Mouse (Mus musculus) embryonic facial prominence, embryonic 15.5 days (tissue): ENCODE measurements at regions not wholly inside any gene's neighbourhood (a gene's known extent, or its start where the extent isn't known, plus 50 kb on each side); places are given as distances from the start of the nearest gene placed in this dataset.

Source experiments
- ATAC-seq: fragments of 200-750 bp; cut with Nextera tagmentation; 2 replicates; pipeline ENCODE4 v1.8.0; 2017; ENCODE audit warnings: low read depth, moderate TSS enrichment; ENCODE audit not compliant: insufficient number of reproducible peaks, low FRiP score, low TSS enrichment
- H3K27ac ChIP-seq: fragments of 300-500 bp; sonication (generic); replicated peaks from 2 replicates; pipeline ENCODE4 v1.5.1; 2015; ENCODE audit warnings: mild to moderate bottlenecking, inconsistent platforms
- H3K27me3 ChIP-seq: fragments of 300-500 bp; sonication (generic); 2 replicates; pipeline ENCODE4 v1.6.1; 2015; ENCODE audit warnings: inconsistent platforms
- H3K36me3 ChIP-seq: fragments of 300-500 bp; sonication (generic); 2 replicates; pipeline ENCODE4 v1.6.1; 2015; ENCODE audit warnings: mild to moderate bottlenecking, inconsistent platforms
- H3K4me1 ChIP-seq: fragments of 300-500 bp; sonication (generic); 2 replicates; pipeline ENCODE4 v1.6.1; 2015; ENCODE audit warnings: inconsistent platforms
- H3K4me2 ChIP-seq: fragments of 300-500 bp; sonication (generic); replicated peaks from 2 replicates; pipeline ENCODE4 v1.6.1; 2015; ENCODE audit warnings: mild to moderate bottlenecking, inconsistent platforms
- H3K4me3 ChIP-seq: fragments of 300-500 bp; sonication (generic); replicated peaks from 2 replicates; pipeline ENCODE4 v1.5.1; 2015; ENCODE audit warnings: mild to moderate bottlenecking, inconsistent platforms
- H3K9ac ChIP-seq: fragments of 300-500 bp; sonication (generic); 2 replicates; pipeline ENCODE4 v1.6.1; 2015; ENCODE audit warnings: inconsistent platforms
- H3K9me3 ChIP-seq: fragments of 300-500 bp; sonication (generic); replicated peaks from 2 replicates; pipeline ENCODE4 v1.6.1; 2016; ENCODE audit warnings: inconsistent platforms
- WGBS: fragments of 180-500 bp; shearing (Covaris S2); methylation state at CpG from one replicate; pipeline ENCODE4 v1.1.7; 2015; 5-methylcytosine and 5-hydroxymethylcytosine counted together

DNA sequence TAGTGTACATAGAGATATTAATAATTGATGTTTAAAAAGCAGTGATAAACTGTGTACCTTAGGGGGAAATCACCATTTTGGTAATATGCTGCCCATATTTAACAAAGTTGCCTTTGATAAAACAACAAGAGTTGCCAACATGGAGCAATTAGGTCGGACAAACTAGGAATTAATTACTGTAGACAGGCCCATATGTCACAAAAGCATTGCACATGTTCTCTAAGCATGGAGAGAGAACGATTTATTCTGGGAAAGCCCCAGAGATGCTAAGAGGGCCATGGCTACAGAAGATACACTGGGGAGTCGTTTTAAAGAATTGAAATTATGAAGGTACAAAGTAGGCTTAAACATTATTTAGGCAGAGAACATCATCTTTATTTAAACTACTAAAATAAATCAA lies 921.8 kb downstream of the Stpg2 start:
- 58% methylated on average over 3 of the region's 3 CpGs for WGBS
- H3K4me3 ChIP-seq = no peak overlapping the region
- ATAC-seq = no peak

DNA sequence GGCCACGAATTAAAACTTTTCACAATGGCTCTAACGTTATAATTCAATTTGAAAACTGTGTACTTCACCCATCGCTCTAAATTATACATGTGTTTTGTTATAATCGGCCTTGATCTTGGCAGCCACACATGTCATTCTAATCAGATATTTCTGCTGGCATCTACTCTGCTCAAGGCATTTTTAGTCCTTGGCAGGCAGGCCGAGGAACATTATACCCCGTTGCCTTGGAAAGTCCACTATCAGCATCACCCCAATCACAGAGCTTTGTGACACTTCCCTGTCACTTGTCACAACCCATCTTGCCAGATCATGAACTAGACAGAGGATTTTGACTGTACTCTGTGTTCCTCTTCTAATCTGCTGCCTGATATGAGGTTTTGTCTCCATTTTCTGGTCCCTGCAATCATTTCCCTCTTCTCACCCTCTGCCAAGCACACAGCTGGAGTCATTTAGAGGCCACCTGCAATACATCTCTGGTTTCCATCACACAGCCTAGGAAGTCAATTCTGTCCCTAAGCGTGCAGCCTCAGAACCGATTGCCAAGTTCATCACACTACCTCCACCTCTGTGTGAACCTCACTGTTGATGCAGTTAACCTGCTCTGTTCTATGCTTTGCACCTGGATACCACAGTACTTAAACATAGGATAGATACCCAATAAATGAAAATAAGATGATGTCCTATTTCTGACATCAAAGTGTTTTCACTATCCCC lies 923.7 kb downstream of the Stpg2 start:
- H3K9me3 ChIP-seq = no peaks in the 10 kb centered on the region
- 37% methylated on average over 8 of the region's 8 CpGs for WGBS
- H3K9ac ChIP-seq = no peak overlapping the region
- no peak for ATAC-seq
- H3K4me1 ChIP-seq = 0 out of 2 replicates have a peak, but pooled peaks cover 3% of the 10 kb centered on the region
- no peak overlapping the region for H3K4me3 ChIP-seq
- no peaks in the 10 kb centered on the region for H3K27me3 ChIP-seq
- H3K4me2 ChIP-seq = no peak overlapping the region
- no peak overlapping the region for H3K27ac ChIP-seq
- H3K36me3 ChIP-seq = no peaks in the 10 kb centered on the region

More for the DNA sequence above, 921.8 kb downstream of the Stpg2 start:
- H3K9me3 ChIP-seq = no peaks in the 10 kb centered on the region
- H3K36me3 ChIP-seq = no peaks in the 10 kb centered on the region
- H3K4me2 ChIP-seq = no peak overlapping the region
- 0 out of 2 replicates have a peak, but pooled peaks cover 3% of the 10 kb centered on the region for H3K4me1 ChIP-seq
- no peak overlapping the region for H3K27ac ChIP-seq
- H3K9ac ChIP-seq = no peak overlapping the region
- no peaks in the 10 kb centered on the region for H3K27me3 ChIP-seq

GRCm38 (mm10) chr3:140143900-140144299 lies 938.4 kb downstream of the Stpg2 start:
- no peaks in the 10 kb centered on the region for H3K27me3 ChIP-seq
- no peak overlapping the region for H3K9ac ChIP-seq
- no peak for ATAC-seq
- H3K27ac ChIP-seq = no peak overlapping the region
- 87% methylated on average over 2 of the region's 2 CpGs for WGBS
- H3K9me3 ChIP-seq = no peaks in the 10 kb centered on the region
- H3K4me2 ChIP-seq = no peak overlapping the region
- H3K4me1 ChIP-seq = no peaks in the 10 kb centered on the region
- no peaks in the 10 kb centered on the region for H3K36me3 ChIP-seq
- H3K4me3 ChIP-seq = no peak overlapping the region

GRCm38 (mm10) chr3:140147158-140147933 lies 941.9 kb downstream of the Stpg2 start:
- Histone ChIP-seq H3K4me2 (no peak overlapping the region), H3K36me3 (no peaks in the 10 kb centered on the region), H3K4me1 (no peaks in the 10 kb centered on the region), H3K27me3 (no peaks in the 10 kb centered on the region), H3K4me3 (no peak overlapping the region), H3K9ac (no peak overlapping the region), H3K9me3 (no peaks in the 10 kb centered on the region), H3K27ac (no peak overlapping the region)
- no peak for ATAC-seq
- WGBS = 75% methylated on average over 2 of the region's 2 CpGs

GRCm38 (mm10) chr3:140150530-140150951 lies 945.0 kb downstream of the Stpg2 start:
- no peaks in the 10 kb centered on the region for H3K27me3 ChIP-seq
- H3K27ac ChIP-seq = no peak overlapping the region
- H3K9ac ChIP-seq = no peak overlapping the region
- H3K36me3 ChIP-seq = no peaks in the 10 kb centered on the region
- H3K4me3 ChIP-seq = no peak overlapping the region
- no peak overlapping the region for H3K4me2 ChIP-seq
- ATAC-seq = no peak
- no peaks in the 10 kb centered on the region for H3K4me1 ChIP-seq
- WGBS = 64% methylated on average over 7 of the region's 7 CpGs
- H3K9me3 ChIP-seq = no peaks in the 10 kb centered on the region

GRCm38 (mm10) chr3:140179471-140179870 lies 974.0 kb downstream of the Stpg2 start:
- no peak overlapping the region for H3K9ac ChIP-seq
- WGBS = 86% methylated on average over 2 of the region's 2 CpGs
- no peaks in the 10 kb centered on the region for H3K9me3 ChIP-seq
- no peaks in the 10 kb centered on the region for H3K27me3 ChIP-seq
- ATAC-seq = no peak
- H3K4me2 ChIP-seq = no peak overlapping the region
- no peak overlapping the region for H3K4me3 ChIP-seq
- no peaks in the 10 kb centered on the region for H3K4me1 ChIP-seq
- H3K27ac ChIP-seq = no peak overlapping the region
- H3K36me3 ChIP-seq = no peaks in the 10 kb centered on the region

DNA sequence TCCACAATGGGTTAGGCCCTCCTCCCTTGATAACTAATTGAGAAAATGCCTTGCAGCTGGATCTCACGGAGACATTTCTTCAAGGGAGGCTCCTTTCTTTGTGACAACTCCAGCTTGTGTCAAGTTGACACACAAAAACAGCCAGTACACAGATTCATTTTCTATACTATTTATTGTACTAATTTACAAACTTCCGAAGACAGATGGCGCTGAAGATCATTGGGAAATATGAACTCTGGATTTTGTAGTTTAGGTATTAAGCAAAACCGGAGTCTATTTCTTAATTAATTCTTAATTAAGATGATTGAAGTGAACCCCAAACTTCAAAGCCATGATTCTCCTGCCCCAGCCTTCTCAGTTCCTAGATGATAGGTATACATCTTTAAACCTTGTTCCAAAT lies 977.2 kb downstream of the Stpg2 start:
- WGBS = 76% methylated on average over 4 of the region's 4 CpGs

GRCm38 (mm10) chr3:140184899-140185525 lies 979.5 kb downstream of the Stpg2 start:
- Histone ChIP-seq H3K4me2 (no peak overlapping the region), H3K27ac (no peak overlapping the region), H3K27me3 (no peaks in the 10 kb centered on the region), H3K4me3 (no peak overlapping the region), H3K4me1 (no peaks in the 10 kb centered on the region), H3K9ac (no peak overlapping the region), H3K9me3 (no peaks in the 10 kb centered on the region), H3K36me3 (no peaks in the 10 kb centered on the region)
- ATAC-seq = no peak
- WGBS = 44% methylated on average over 4 of the region's 4 CpGs

More for the DNA sequence above, 977.2 kb downstream of the Stpg2 start:
- Histone ChIP-seq H3K27ac (no peak overlapping the region), H3K9me3 (no peaks in the 10 kb centered on the region), H3K4me2 (no peak overlapping the region), H3K36me3 (no peaks in the 10 kb centered on the region), H3K27me3 (no peaks in the 10 kb centered on the region), H3K9ac (no peak overlapping the region), H3K4me1 (no peaks in the 10 kb centered on the region), H3K4me3 (no peak overlapping the region)
- no peak for ATAC-seq

GRCm38 (mm10) chr3:140205914-140206313 lies 1000.4 kb downstream of the Stpg2 start:
- no peaks in the 10 kb centered on the region for H3K36me3 ChIP-seq
- no peaks in the 10 kb centered on the region for H3K27me3 ChIP-seq
- H3K9me3 ChIP-seq = no peaks in the 10 kb centered on the region
- no peak overlapping the region for H3K9ac ChIP-seq
- H3K4me2 ChIP-seq = no peak overlapping the region
- no peak overlapping the region for H3K27ac ChIP-seq
- H3K4me3 ChIP-seq = no peak overlapping the region
- no peaks in the 10 kb centered on the region for H3K4me1 ChIP-seq
- ATAC-seq = no peak

GRCm38 (mm10) chr3:140221478-140221877 lies 990.7 kb downstream of the Pdha2 start:
- H3K4me2 ChIP-seq = no peak overlapping the region
- ATAC-seq = no peak
- 87% methylated on average over 3 of the region's 3 CpGs for WGBS

GRCm38 (mm10) chr3:140230712-140231111 lies 981.4 kb downstream of the Pdha2 start:
- Histone ChIP-seq H3K36me3 (no peaks in the 10 kb centered on the region), H3K9ac (no peak overlapping the region), H3K27ac (no peak overlapping the region), H3K27me3 (no peaks in the 10 kb centered on the region), H3K4me2 (no peak overlapping the region), H3K4me1 (no peaks in the 10 kb centered on the region), H3K4me3 (no peak overlapping the region), H3K9me3 (no peaks in the 10 kb centered on the region)
- 62% methylated on average over 2 of the region's 2 CpGs for WGBS
- ATAC-seq = no peak

More at GRCm38 (mm10) chr3:140221478-140221877, 990.7 kb downstream of the Pdha2 start:
- Histone ChIP-seq H3K4me1 (no peaks in the 10 kb centered on the region), H3K36me3 (no peaks in the 10 kb centered on the region), H3K27me3 (no peaks in the 10 kb centered on the region), H3K9me3 (no peaks in the 10 kb centered on the region), H3K9ac (no peak overlapping the region), H3K4me3 (no peak overlapping the region), H3K27ac (no peak overlapping the region)
